Mouse (Mus musculus): ENCODE measurements around the gene Mymk.

The Mymk gene

GRCm38 (mm10) chr2:27071978-27072377 is at the start of gene Mymk:
Gene Mymk, minus strand, starts transcription at chr2:27072179.
- no peak for DNase-seq (ENCODE audit: extremely low spot score, low spot score)

- no peak for DNase-seq (ENCODE audit: extremely low spot score, low spot score)
These were observed 48.3 kb upstream of the Mymk start for GRCm38 (mm10) chr2:27120241-27120641.

GRCm38 (mm10) chr2:27119766-27120165 is 47.8 kb upstream of the Mymk start:
- no peak for DNase-seq (ENCODE audit: extremely low spot score, low spot score)

GRCm38 (mm10) chr2:27118452-27118851 is 46.5 kb upstream of the Mymk start:
- DNase-seq (ENCODE audit: extremely low spot score, low spot score), result no peak

GRCm38 (mm10) chr2:27114169-27114568 is 42.2 kb upstream of the Mymk start:
- DNase-seq (ENCODE audit: extremely low spot score, low spot score), result no peak

- no peak for DNase-seq (ENCODE audit: extremely low spot score, low spot score)
These were observed 40.6 kb upstream of the Mymk start for GRCm38 (mm10) chr2:27112585-27112984.

- DNase-seq (ENCODE audit: extremely low spot score, low spot score), result no peak
These were observed 37.1 kb upstream of the Mymk start for GRCm38 (mm10) chr2:27109052-27109451.

- DNase-seq (ENCODE audit: extremely low spot score, low spot score), result no peak
These were observed 36.2 kb upstream of the Mymk start for GRCm38 (mm10) chr2:27108144-27108543.

GRCm38 (mm10) chr2:27106816-27107215 is 34.8 kb upstream of the Mymk start:
- no peak for DNase-seq (ENCODE audit: extremely low spot score, low spot score)

- DNase-seq (ENCODE audit: extremely low spot score, low spot score), result no peak
These were observed 31.6 kb upstream of the Mymk start for GRCm38 (mm10) chr2:27103554-27103953.

- DNase-seq (ENCODE audit: extremely low spot score, low spot score), result no peak
These were observed 25.8 kb upstream of the Mymk start for GRCm38 (mm10) chr2:27097776-27098175.

GRCm38 (mm10) chr2:27097241-27097656 is 25.3 kb upstream of the Mymk start:
- no peak for DNase-seq (ENCODE audit: extremely low spot score, low spot score)

- DNase-seq (ENCODE audit: extremely low spot score, low spot score), result no peak
These were observed 24.5 kb upstream of the Mymk start for GRCm38 (mm10) chr2:27096341-27096981.

GRCm38 (mm10) chr2:27095178-27095577 is 23.2 kb upstream of the Mymk start:
- no peak for DNase-seq (ENCODE audit: extremely low spot score, low spot score)

GRCm38 (mm10) chr2:27089238-27089637 is 17.3 kb upstream of the Mymk start:
- DNase-seq (ENCODE audit: extremely low spot score, low spot score), result no peak

- no peak for DNase-seq (ENCODE audit: extremely low spot score, low spot score)
These were observed 16.7 kb upstream of the Mymk start for GRCm38 (mm10) chr2:27088700-27089099.

- DNase-seq (ENCODE audit: extremely low spot score, low spot score), result no peak
These were observed 16.2 kb upstream of the Mymk start for GRCm38 (mm10) chr2:27088071-27088644.

GRCm38 (mm10) chr2:27087581-27087980 is 15.6 kb upstream of the Mymk start:
- DNase-seq (ENCODE audit: extremely low spot score, low spot score), result no peak

- no peak for DNase-seq (ENCODE audit: extremely low spot score, low spot score)
These were observed 14.6 kb upstream of the Mymk start for GRCm38 (mm10) chr2:27086483-27087010.

GRCm38 (mm10) chr2:27085801-27086200 is 13.8 kb upstream of the Mymk start:
- DNase-seq (ENCODE audit: extremely low spot score, low spot score), result no peak

- no peak for DNase-seq (ENCODE audit: extremely low spot score, low spot score)
These were observed 13.0 kb upstream of the Mymk start for GRCm38 (mm10) chr2:27084963-27085362.

GRCm38 (mm10) chr2:27083761-27084475 is 11.9 kb upstream of the Mymk start:
- DNase-seq (ENCODE audit: extremely low spot score, low spot score), result no peak

All from neural tube, embryonic 10.5 days (tissue).